Mouse (Mus musculus) right cerebral cortex, postnatal 25 days (tissue): ENCODE data around the gene H2al1k.
"Not testable (repeated sequence)": the region's sequence is repeated elsewhere in the genome, so short reads cannot be mapped to it uniquely, and the experiment has no call there.

ENCODE experiments used
- DNase-seq: peaks from one replicate; pipeline ENCODE4 v3.0.0; 2022

The H2al1k gene

DNA sequence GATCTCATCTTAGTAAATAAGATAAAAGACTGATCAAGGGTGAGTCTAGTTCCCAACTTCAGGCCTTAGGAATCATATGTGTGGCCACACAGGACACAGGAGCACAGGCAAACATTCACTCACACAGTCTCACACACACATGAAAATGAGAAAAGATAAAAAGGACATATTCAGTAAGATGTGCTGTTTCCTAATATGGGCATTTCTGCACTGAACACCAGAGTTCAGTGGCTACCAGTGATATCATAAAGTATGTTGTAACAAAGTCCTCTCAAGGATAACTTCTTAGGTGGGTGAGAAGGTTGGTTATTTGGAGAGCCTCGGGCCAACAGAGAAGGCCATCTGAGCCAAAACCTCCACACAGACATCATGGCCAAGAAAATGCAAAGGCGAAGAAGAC lies at the start of gene H2al1k:
TSS of gene H2al1k (plus strand) at position 301 of the 400 bp plus-strand sequence.
- not testable (repeated sequence) for DNase-seq

DNA sequence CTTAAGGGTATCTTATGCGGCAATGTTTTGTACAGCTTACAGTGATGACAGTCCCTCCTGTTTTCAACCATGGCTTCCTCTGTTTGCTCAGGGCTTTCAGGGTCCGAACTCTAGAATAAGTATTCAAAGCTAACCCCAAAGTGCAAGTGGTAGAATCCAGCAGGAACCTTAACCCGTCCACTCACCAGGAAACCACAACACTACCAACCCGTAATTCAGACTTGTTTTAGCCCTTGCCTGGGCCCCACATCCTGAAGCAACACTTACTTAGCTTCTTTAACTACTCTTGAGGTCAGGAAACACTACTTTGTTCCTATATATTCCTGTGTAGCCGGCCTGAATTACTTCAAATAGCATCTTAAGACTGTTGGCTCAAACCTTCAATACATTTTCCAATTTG lies 47.6 kb upstream of the H2al1k start:
- DNase-seq: no peak

DNA sequence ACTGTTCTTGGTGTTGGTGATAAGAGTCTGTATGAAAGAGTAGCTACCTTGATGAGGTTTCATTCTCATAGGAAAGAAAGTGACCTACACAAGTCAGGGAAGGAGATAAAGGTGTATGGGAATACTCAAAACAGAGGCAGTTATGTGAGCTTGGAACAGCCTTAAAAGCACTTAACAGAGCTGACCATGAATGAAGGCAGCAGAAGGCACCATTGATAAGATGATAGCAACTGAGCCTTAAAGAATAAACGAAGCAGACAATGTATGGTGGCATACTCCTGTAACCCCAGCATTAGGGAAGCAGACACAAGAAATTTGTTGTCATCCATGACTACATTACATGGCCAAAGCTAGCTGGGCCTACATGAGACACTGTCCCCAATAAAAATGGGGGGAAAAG lies 47.0 kb upstream of the H2al1k start:
- DNase-seq: no peak

DNA sequence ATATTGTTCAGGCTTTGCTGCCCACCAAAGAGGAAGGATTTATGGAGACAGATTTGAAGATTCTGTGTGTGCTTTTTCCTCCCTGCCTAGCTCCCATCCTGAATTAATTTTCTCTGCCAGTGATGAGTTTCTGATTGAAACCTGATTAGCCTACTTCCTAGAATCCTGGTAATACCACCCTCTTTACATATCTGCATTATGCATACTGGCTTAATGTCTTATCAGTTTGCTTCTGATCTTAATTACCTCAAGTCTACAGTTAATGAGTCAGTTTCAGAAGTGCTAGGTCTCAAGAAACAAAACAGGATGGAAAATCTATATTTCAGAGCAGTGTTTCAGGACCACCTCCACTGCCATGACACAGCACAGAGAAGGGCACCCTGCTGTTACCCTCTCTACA lies 34.0 kb upstream of the H2al1k start:
- DNase-seq: not testable (repeated sequence)

DNA sequence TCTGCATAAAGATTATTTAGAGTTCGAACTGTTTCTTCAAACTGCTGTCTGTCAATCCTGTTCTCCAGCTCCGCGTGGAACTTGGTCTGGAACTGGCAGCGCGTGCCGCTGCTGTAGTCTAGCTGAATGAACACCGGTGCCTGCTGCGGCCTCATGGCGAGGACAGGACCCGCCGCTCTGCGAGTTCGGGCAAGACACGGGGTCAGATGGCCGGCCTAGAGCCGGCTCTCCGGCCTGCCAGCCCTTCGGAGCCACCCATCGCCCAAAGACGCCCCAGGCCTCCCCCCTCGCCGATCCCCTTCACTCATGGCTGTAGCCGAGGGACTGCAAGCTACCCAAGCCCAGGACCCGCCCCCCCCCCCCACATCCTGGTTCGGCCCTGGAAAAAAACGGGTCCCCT lies 22.5 kb upstream of the H2al1k start:
- not testable (repeated sequence) for DNase-seq

DNA sequence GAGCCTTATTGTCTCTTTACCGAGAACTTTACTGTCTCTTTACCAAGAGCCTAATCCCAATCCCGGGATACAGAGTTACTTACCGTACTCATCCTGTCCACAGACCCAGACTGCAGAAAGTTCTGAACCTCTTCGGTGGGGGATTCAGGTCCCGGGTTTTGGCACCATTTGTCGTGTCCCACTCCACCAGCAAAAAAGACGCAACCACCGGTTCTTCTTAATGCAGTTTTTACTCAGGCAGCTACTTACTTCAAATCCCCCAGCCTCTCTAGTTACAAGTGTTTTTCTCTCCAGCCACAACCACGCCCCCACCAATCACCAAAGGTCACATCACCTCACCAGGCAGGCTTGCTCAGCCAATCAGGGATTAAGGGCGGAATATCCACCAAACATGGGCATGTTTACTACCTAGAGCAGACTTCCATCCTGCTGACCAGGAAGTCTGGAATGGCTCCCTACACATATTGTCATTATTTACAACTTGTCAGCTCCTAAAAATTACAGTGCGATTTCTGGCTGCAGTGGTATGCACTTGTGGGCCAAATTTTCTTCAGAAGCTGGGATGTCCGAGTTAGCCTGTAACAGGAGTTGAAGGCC lies 18.0 kb upstream of the H2al1k start:
- DNase-seq: not testable (repeated sequence)

DNA sequence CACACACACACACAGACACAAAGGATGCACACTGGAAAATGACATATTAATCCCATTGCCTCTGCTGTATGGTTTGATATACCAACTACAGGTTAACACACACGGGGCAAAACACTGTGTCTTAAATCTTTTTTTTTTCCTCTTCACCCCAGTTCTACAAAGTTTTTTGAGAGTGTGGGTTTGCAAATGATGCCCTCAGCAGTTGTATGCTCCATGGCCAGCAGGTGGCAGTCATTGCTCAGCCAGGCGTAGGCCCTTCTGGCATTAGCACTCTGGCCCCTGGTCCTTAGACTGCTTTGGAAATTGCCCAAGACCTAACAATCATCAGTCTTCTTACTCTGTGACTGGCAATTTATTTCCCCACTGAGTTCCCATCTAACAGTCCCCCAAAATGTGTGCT lies 17.4 kb upstream of the H2al1k start:
- DNase-seq: not testable (repeated sequence)

DNA sequence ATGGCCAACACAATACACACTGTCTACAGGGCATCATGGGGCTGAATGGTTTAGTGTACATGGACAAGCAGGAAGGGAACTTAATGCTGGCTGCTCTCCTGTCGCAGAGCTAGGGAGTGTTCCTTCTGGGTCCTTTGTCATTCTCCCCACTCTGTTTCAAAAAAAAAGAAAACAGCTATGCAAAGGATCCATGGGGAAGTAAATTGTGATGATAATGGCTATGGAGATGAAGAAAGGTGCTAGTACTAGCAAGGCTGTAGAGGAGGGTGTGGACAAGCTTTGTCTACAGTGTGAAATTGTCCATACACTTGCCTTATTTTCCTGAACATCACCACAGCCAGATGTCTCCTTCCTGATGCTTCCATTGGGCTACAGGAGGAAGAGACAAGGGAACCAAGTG lies 15.4 kb upstream of the H2al1k start:
- not testable (repeated sequence) for DNase-seq

DNA sequence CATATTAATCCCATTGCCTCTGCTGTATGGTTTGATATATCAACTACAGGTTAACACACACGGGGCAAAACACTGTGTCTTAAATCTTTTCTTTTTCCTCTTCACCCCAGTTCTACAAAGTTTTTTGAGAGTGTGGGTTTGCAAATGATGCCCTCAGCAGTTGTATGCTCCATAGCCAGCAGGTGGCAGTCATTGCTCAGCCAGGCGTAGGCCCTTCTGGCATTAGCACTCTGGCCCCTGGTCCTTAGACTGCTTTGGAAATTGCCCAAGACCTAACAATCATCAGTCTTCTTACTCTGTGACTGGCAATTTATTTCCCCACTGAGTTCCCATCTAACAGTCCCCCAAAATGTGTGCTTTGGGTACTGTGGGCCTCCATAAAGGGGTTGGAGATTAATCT lies 23.6 kb downstream of the H2al1k start:
- not testable (repeated sequence) for DNase-seq

DNA sequence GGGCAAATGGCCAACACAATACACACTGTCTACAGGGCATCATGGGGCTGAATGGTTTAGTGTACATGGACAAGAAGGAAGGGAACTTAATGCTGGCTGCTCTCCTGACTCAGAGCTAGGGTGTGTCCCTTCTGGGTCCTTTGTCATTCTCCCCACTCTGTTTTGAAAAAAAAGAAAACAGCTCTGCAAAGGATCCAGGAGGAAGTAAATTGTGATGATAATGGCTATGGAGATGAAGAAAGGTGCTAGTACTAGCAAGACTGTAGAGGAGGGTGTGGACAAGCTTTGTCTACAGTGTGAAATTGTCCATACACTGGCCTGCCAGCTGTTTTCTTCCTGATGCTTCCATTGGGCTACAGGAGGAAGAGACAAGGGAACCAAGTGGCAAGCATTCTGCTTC lies 25.5 kb downstream of the H2al1k start:
- DNase-seq: not testable (repeated sequence)
